Mouse (Mus musculus) ES-Bruce4 (cell line): ENCODE measurements around the gene 4930512M02Rik. TPM values are rescaled to one million over a fixed set of nuclear protein-coding genes. Genes with fewer than 3 reads are reported as not detected.
"Not testable (repeated sequence)": the region's sequence is repeated elsewhere in the genome, so short reads cannot be mapped to it uniquely, and the experiment has no call there.

Experiments
- H3K27ac ChIP-seq: 2 replicates; pipeline ENCODE4 v1.5.1; 2012; ENCODE audit warnings: low read length, inconsistent platforms; ENCODE audit not compliant: insufficient read depth
- H3K27me3 ChIP-seq: 2 replicates; pipeline ENCODE4 v1.6.1; 2012; ENCODE audit warnings: mild to moderate bottlenecking, low read length, inconsistent platforms; ENCODE audit not compliant: control insufficient read depth, poor library complexity, insufficient read depth, severe bottlenecking
- H3K36me3 ChIP-seq: 2 replicates; pipeline ENCODE4 v1.6.1; 2012; ENCODE audit warnings: inconsistent platforms, mild to moderate bottlenecking, low read length, moderate library complexity; ENCODE audit not compliant: control insufficient read depth, poor library complexity, insufficient read depth, severe bottlenecking
- H3K4me1 ChIP-seq: one replicate; pipeline ENCODE4 v1.8.1; 2011; ENCODE audit warnings: low read length; ENCODE audit not compliant: control insufficient read depth, insufficient read depth
- H3K4me3 ChIP-seq: 2 replicates; pipeline ENCODE4 v1.5.1; 2011; ENCODE audit warnings: low read depth, mild to moderate bottlenecking, low read length
- H3K9ac ChIP-seq: 2 replicates; pipeline ENCODE4 v1.6.1; 2012; ENCODE audit warnings: low read depth, mild to moderate bottlenecking, inconsistent platforms; ENCODE audit not compliant: poor library complexity, severe bottlenecking
- H3K9me3 ChIP-seq: replicated peaks from 2 replicates; pipeline ENCODE4 v1.6.1; 2012; ENCODE audit warnings: mild to moderate bottlenecking, low read length, inconsistent platforms; ENCODE audit not compliant: control insufficient read depth, poor library complexity, insufficient read depth, severe bottlenecking
- CTCF ChIP-seq: IDR thresholded peaks from one replicate; pipeline ENCODE4 v1.8.1; 2011; ENCODE audit warnings: low read depth, low read length
- EP300 ChIP-seq: IDR thresholded peaks from 2 replicates; pipeline ENCODE4 v1.6.1; 2011; ENCODE audit warnings: low read depth, low read length; ENCODE audit not compliant: insufficient read depth
- POLR2A ChIP-seq: IDR thresholded peaks from one replicate; pipeline ENCODE4 v1.8.1; 2011; ENCODE audit warnings: low read length; ENCODE audit not compliant: insufficient read depth
- polyA plus RNA-seq: library from polyadenylated mRNA; stranded (reverse); fragments of >200 nt; gene quantifications from 2 replicates; pipeline ENCODE4 v1.2.4, GENCODE M21; 2011; ENCODE audit warnings: low read depth; ENCODE audit not compliant: missing spikeins, insufficient read depth, insufficient read length

Gene 4930512M02Rik
- polyA plus RNA-seq: not detected in 2 replicates

DNA sequence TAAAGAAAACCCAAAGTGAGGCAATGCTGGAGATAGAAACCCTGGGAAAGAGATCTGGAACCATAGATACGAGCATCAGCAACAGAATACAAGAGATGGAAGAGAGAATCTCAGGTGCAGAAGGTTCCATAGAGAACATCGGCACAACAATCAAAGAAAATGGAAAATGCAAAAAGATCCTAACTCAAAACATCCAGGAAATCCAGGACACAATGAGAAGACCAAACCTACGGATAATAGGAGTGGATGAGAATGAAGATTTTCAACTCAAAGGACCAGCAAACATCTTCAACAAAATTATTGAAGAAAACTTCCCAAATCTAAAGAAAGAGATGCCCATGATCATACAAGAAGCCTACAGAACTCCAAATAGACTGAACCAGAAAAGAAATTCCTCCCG lies at the start of gene 4930512M02Rik:
4930512M02Rik (minus strand) TSS at position 101 of the 400 bp plus-strand sequence.
- H3K9ac ChIP-seq, H3K36me3 ChIP-seq, H3K27ac ChIP-seq, H3K27me3 ChIP-seq, H3K4me3 ChIP-seq, H3K9me3 ChIP-seq, H3K4me1 ChIP-seq: not testable (repeated sequence)

DNA sequence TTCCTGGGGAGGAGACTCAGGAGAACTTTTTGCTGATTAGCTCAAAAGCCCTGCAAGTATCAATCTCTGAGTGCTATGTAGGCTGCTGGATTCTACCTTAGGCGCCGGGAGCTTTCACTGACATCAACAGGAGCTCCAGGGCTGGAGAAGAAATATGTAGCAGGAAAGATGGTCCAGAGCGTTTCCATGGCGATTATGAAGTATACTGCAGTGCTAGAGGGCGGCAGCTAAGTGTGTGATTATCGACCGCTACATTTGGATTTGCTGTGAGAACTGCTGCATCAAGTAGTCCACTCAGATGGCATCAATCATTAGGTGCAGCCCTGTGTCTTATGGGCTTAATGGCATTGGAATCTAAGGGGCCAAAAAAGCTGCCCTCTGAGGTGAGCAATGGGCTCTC lies 49.5 kb upstream of the 4930512M02Rik start:
- H3K9me3 ChIP-seq: no peaks in the 10 kb centered on the region
- TF ChIP-seq POLR2A: no peak
- no peak for TF ChIP-seq CTCF
- no peak for TF ChIP-seq EP300
- H3K36me3 ChIP-seq: no peaks in the 10 kb centered on the region
- H3K4me3 ChIP-seq: no peak overlapping the region
- H3K9ac ChIP-seq: no peak overlapping the region
- no peaks in the 10 kb centered on the region for H3K27me3 ChIP-seq
- no peak overlapping the region for H3K27ac ChIP-seq
- H3K4me1 ChIP-seq: no peaks in the 10 kb centered on the region

DNA sequence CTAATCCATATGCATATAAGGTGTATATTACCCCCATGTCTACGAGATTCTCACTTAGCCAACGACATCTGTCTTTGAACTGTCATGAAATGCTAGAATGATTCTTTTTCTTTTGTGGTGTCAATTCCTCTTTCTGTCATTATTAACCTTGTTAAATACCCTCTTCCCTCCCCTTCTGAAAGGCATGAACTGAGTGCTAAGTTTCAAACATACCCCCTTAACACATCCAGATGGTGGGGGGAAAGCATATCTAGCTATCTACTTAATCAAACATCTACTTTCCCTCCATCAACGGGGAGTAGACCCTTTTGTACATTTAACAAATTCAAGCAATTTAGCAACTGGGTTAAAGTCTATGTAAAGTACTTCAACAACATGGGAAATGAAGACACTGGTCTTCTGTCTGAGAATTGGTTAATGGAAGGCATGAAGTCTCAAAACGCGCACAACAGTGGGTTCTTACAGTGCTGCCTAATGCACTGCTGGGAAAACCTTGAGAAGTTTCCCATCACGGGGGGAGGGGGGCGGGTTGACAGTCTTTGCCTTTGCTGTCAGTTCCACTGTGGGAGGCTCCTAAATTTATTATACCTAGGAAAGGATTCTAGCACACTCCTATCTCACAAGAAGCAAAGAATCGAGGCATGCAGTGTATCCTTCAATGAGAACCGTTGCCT lies 48.6 kb upstream of the 4930512M02Rik start:
- Histone ChIP-seq H3K27ac (no peak overlapping the region), H3K27me3 (no peaks in the 10 kb centered on the region), H3K4me3 (no peak overlapping the region), H3K9me3 (no peaks in the 10 kb centered on the region), H3K4me1 (no peaks in the 10 kb centered on the region), H3K36me3 (no peaks in the 10 kb centered on the region), H3K9ac (no peak overlapping the region)
- TF ChIP-seq EP300 (no peak), CTCF (no peak), POLR2A (no peak)

DNA sequence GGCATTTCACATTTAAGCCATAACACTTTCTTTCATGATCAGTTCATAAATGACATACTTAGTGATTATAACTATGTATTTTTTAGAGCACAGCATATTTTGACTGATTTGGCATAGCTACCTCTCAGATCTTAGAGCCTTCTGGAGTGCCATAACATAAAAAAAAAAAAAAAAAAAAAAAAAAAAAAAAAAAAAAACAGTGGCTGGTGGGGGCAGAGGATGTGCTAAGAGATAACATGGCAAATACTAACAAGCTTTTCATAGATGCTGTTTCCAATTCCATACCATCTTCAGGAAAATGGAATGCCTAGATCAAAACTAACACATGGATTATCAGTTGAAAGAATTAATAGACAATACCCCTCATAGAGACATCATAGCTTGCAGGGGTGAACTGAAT lies 47.4 kb upstream of the 4930512M02Rik start:
- H3K9me3 ChIP-seq: no peaks in the 10 kb centered on the region
- TF ChIP-seq CTCF (no peak), POLR2A (no peak), EP300 (no peak)
- no peak overlapping the region for H3K27ac ChIP-seq
- no peak overlapping the region for H3K9ac ChIP-seq
- no peak overlapping the region for H3K4me3 ChIP-seq
- H3K4me1 ChIP-seq: no peaks in the 10 kb centered on the region
- no peaks in the 10 kb centered on the region for H3K27me3 ChIP-seq
- H3K36me3 ChIP-seq: no peaks in the 10 kb centered on the region

DNA sequence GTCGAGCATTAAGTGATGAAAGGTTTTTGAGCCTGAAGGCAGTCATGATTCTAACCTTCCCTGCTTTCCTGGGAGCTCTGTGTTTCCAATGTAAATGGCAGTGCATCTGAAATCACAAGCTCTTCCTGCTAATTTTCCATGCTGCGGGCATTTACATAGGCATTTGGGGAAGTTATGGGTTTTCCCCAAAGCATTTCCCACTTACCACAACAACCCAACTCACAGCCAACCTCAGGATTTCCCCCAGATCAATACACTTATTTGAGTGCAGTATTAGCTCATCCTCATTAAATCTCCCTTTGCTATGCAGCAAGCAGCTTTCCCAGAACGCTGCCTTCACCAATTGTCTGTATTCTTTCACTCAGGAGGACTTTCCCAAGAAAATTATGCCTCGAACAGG lies 45.3 kb upstream of the 4930512M02Rik start:
- H3K4me3 ChIP-seq: no peak overlapping the region
- H3K27ac ChIP-seq: no peak overlapping the region
- no peaks in the 10 kb centered on the region for H3K36me3 ChIP-seq
- H3K9me3 ChIP-seq: no peaks in the 10 kb centered on the region
- no peaks in the 10 kb centered on the region for H3K27me3 ChIP-seq
- H3K4me1 ChIP-seq: no peaks in the 10 kb centered on the region
- no peak overlapping the region for H3K9ac ChIP-seq
- TF ChIP-seq CTCF (no peak), EP300 (no peak), POLR2A (no peak)

DNA sequence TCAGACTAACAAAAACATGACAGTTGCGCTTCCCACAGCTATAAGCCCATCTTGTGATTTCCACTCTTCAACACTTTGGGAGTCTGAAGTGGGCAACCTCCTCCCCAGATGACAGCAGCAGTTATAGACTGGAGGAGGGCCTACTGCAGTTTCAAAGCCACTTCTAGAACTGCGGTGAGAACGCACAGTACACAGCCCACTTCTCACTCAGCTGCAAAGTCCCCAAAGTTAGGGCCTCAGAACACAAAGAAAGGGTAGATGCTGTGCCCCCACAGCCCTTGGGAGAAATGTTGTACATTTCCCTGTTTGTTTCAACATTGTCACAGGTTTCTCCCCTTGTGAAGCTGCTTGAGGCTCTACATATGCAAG lies 40.3 kb upstream of the 4930512M02Rik start:
- TF ChIP-seq CTCF (no peak), POLR2A (no peak)
- Histone ChIP-seq H3K4me3 (no peak overlapping the region), H3K27me3 (no peaks in the 10 kb centered on the region), H3K36me3 (no peaks in the 10 kb centered on the region), H3K9me3 (no peaks in the 10 kb centered on the region), H3K4me1 (no peaks in the 10 kb centered on the region), H3K27ac (no peak overlapping the region), H3K9ac (no peak overlapping the region)
